Mouse (Mus musculus) limb, embryonic 12.5 days (tissue): Measurements from ENCODE around the gene Gabra4. TPM values are rescaled to one million over a fixed set of nuclear protein-coding genes. Genes with fewer than 3 reads are reported as not detected.
"Not testable (repeated sequence)": the region's sequence is repeated elsewhere in the genome, so short reads cannot be mapped to it uniquely, and the experiment has no call there.

Source experiments
- ATAC-seq: fragments of 200-750 bp; cut with Nextera tagmentation; 2 replicates; pipeline ENCODE4 v1.8.0; 2017; ENCODE audit warnings: low read depth, moderate TSS enrichment; ENCODE audit not compliant: insufficient number of reproducible peaks, insufficient read depth, low FRiP score, low TSS enrichment
- H3K27ac ChIP-seq: fragments of 300-500 bp; sonication (generic); 2 replicates; pipeline ENCODE4 v1.5.1; 2016; ENCODE audit warnings: mild to moderate bottlenecking, moderate library complexity
- H3K27me3 ChIP-seq: fragments of 300-500 bp; sonication (generic); 2 replicates; pipeline ENCODE4 v1.6.1; 2016; ENCODE audit warnings: mild to moderate bottlenecking, moderate library complexity
- H3K36me3 ChIP-seq: fragments of 300-500 bp; sonication (generic); 2 replicates; pipeline ENCODE4 v1.6.1; 2016; ENCODE audit warnings: mild to moderate bottlenecking, moderate library complexity
- H3K4me1 ChIP-seq: fragments of 300-500 bp; sonication (generic); replicated peaks from 2 replicates; pipeline ENCODE4 v1.6.1; 2016
- H3K4me2 ChIP-seq: fragments of 300-500 bp; sonication (generic); 2 replicates; pipeline ENCODE4 v1.6.1; 2016; ENCODE audit warnings: mild to moderate bottlenecking, moderate library complexity
- H3K4me3 ChIP-seq: fragments of 300-500 bp; sonication (generic); replicated peaks from 2 replicates; pipeline ENCODE4 v1.5.1; 2016; ENCODE audit warnings: mild to moderate bottlenecking
- H3K9ac ChIP-seq: fragments of 300-500 bp; sonication (generic); replicated peaks from 2 replicates; pipeline ENCODE4 v1.6.1; 2016; ENCODE audit warnings: mild to moderate bottlenecking, moderate library complexity
- H3K9me3 ChIP-seq: fragments of 300-500 bp; sonication (generic); 2 replicates; pipeline ENCODE4 v1.6.1; 2016; ENCODE audit warnings: mild to moderate bottlenecking, moderate library complexity
- WGBS: fragments of 180-500 bp; shearing (Covaris S2); methylation state at CpG from one replicate; pipeline ENCODE4 v1.1.7; 2016; 5-methylcytosine and 5-hydroxymethylcytosine counted together
- polyA plus RNA-seq: library from polyadenylated mRNA; unstranded; fragments of >200 nt; fragmentation: Nextera tagmentation; extraction: Ambion mirVana; gene quantifications from 2 replicates; pipeline ENCODE4 v1.2.1, GENCODE M21; 2016

The Gabra4 gene
- polyA plus RNA-seq, 1 experiment from 2014 or later: 4.0 TPM

GRCm38 (mm10) chr5:71616734-71617133, 41.4 kb downstream of the Gabra4 start:
- no peak overlapping the region for H3K4me2 ChIP-seq
- H3K27me3 ChIP-seq: no peaks in the 10 kb centered on the region
- H3K36me3 ChIP-seq: no peaks in the 10 kb centered on the region
- H3K4me1 ChIP-seq: no peaks in the 10 kb centered on the region
- WGBS: 66% methylated on average over 4 of the region's 4 CpGs
- no peak overlapping the region for H3K4me3 ChIP-seq
- no peak for ATAC-seq
- no peaks in the 10 kb centered on the region for H3K9me3 ChIP-seq
- H3K27ac ChIP-seq: no peak overlapping the region
- no peak overlapping the region for H3K9ac ChIP-seq

GRCm38 (mm10) chr5:71614311-71614710, 43.8 kb downstream of the Gabra4 start:
- Histone ChIP-seq H3K4me1 (no peaks in the 10 kb centered on the region), H3K4me3 (no peak overlapping the region), H3K27me3 (no peaks in the 10 kb centered on the region), H3K27ac (no peak overlapping the region), H3K4me2 (no peak overlapping the region), H3K36me3 (no peaks in the 10 kb centered on the region), H3K9me3 (no peaks in the 10 kb centered on the region), H3K9ac (no peak overlapping the region)
- no peak for ATAC-seq
- WGBS: 95% methylated on average over 1 of the region's 1 CpGs

GRCm38 (mm10) chr5:71608735-71609134, 49.4 kb downstream of the Gabra4 start:
- no peaks in the 10 kb centered on the region for H3K36me3 ChIP-seq
- H3K27ac ChIP-seq: no peak overlapping the region
- no peak overlapping the region for H3K4me3 ChIP-seq
- WGBS: 80% methylated on average over 1 of the region's 1 CpGs
- no peak overlapping the region for H3K4me2 ChIP-seq
- no peaks in the 10 kb centered on the region for H3K27me3 ChIP-seq
- no peak overlapping the region for H3K9ac ChIP-seq
- H3K9me3 ChIP-seq: no peaks in the 10 kb centered on the region
- no peak for ATAC-seq
- peaks cover 7% of the 10 kb centered on the region; the same call in 1 of the 2 replicates for H3K4me1 ChIP-seq

GRCm38 (mm10) chr5:71606907-71607306, 51.2 kb downstream of the Gabra4 start:
- H3K4me1 ChIP-seq: peaks cover 7% of the 10 kb centered on the region; the same call in 1 of the 2 replicates
- ATAC-seq: no peak
- no peak overlapping the region for H3K27ac ChIP-seq
- no peak overlapping the region for H3K4me2 ChIP-seq
- no peak overlapping the region for H3K4me3 ChIP-seq
- H3K9me3 ChIP-seq: no peaks in the 10 kb centered on the region
- WGBS: 70% methylated on average over 4 of the region's 4 CpGs
- no peaks in the 10 kb centered on the region for H3K36me3 ChIP-seq
- no peaks in the 10 kb centered on the region for H3K27me3 ChIP-seq
- no peak overlapping the region for H3K9ac ChIP-seq

- ATAC-seq: no peak
- 64% methylated on average over 8 of the region's 8 CpGs for WGBS
- Histone ChIP-seq H3K27ac (no peak overlapping the region), H3K36me3 (no peaks in the 10 kb centered on the region), H3K9me3 (no peaks in the 10 kb centered on the region), H3K4me3 (no peak overlapping the region), H3K4me1 (peaks cover 7% of the 10 kb centered on the region; the same call in 1 of the 2 replicates), H3K27me3 (no peaks in the 10 kb centered on the region), H3K4me2 (no peak overlapping the region), H3K9ac (no peak overlapping the region)
Measured at GRCm38 (mm10) chr5:71604128-71604690, 53.9 kb downstream of the Gabra4 start.

DNA sequence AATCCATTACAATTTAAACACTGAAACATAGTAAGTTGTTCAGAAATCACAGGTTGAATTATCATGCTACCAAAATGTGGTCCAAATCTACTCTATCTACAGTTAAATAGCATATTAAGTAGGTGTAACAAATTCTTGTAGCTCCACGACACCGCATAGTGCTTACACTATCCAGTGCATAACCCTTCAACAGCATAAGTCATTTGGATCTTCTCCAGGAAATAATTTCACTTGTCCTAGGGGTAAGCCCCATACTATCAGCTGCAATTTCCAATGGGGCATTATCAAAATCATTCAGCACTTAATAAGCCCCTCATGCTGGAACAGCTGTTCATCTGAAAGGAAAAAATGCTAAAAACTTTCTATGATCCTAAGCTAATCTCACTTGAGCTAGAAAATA, 62.8 kb downstream of the Gabra4 start:
- Histone ChIP-seq H3K36me3 (no peaks in the 10 kb centered on the region), H3K27ac (no peak overlapping the region), H3K4me3 (no peak overlapping the region), H3K9ac (no peak overlapping the region), H3K4me2 (no peak overlapping the region), H3K9me3 (no peaks in the 10 kb centered on the region), H3K4me1 (no peaks in the 10 kb centered on the region), H3K27me3 (no peaks in the 10 kb centered on the region)
- WGBS: 94% methylated on average over 2 of the region's 2 CpGs
- no peak for ATAC-seq

GRCm38 (mm10) chr5:71593745-71594255, 64.3 kb downstream of the Gabra4 start:
- Histone ChIP-seq H3K4me1 (no peaks in the 10 kb centered on the region), H3K36me3 (no peaks in the 10 kb centered on the region), H3K27ac (no peak overlapping the region), H3K4me2 (no peak overlapping the region), H3K27me3 (no peaks in the 10 kb centered on the region), H3K4me3 (no peak overlapping the region), H3K9ac (no peak overlapping the region), H3K9me3 (no peaks in the 10 kb centered on the region)
- ATAC-seq: no peak
- WGBS: 89% methylated on average over 2 of the region's 2 CpGs

DNA sequence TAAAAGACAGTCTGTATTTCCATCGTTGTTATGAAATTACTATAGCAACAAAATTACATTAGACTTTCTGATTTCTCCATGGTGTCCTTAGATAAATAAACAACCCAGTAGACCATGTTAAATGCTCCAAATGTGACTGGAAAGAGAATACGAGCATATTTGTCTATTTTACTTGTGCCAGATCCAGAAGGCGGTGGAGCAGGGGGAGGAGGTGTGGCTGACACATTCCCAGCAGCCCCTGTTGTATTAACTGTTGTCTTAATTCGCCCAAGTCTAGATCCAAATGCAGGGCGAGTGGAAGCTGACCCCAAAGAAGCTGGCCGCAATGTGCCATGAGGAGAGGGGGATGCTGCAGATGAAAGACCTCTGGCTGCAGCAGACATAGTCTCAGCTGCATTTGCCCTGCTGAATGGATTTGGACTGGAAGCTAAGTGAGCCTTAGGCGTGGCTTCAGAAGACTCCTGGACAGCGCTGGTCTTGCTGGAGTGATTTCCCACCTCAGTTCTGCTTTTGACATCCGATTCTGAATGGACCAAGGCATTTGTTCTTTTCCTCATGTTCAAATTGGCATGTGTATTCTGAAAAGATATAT, 86.4 kb downstream of the Gabra4 start:
- no peak for ATAC-seq
- no peaks in the 10 kb centered on the region for H3K4me1 ChIP-seq
- 84% methylated on average over 9 of the region's 9 CpGs for WGBS

DNA sequence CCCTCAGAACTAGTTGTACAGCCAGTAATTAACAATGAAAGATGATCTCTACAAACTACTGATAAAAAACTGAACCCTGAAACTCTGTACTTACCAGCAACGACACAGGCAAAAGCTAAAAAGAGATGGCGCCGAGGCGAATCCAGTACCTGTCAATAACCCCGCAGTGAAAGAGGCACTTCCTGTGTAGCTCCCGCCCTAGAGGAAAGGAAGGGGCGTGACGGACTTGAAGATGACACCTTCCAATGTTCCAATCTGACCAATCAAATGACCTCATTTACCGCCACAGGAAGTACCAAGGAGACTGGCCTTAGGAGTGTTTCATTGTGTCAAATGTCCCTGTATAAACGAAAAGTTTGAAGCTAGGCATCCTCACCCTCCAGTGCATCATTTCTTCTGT, 110.0 kb downstream of the Gabra4 start, which contains the start of gene Cox7b2:
Gene Cox7b2 (minus strand): TSS at position 127 of the 400 bp plus-strand sequence.
- no peak within 1 kb of the TSS for H3K4me2 ChIP-seq
- H3K27me3 ChIP-seq: no peaks in the 10 kb centered on the region
- H3K9ac ChIP-seq: no peak within 1 kb of the TSS
- H3K36me3 ChIP-seq: no peaks in the 10 kb centered on the region
- no peak within 1 kb of the TSS for H3K27ac ChIP-seq
- 91% methylated on average over 10 of the region's 10 CpGs for WGBS
- ATAC-seq: no peak
- no peak within 1 kb of the TSS for H3K4me3 ChIP-seq
- no peaks in the 10 kb centered on the region for H3K4me1 ChIP-seq
- 0 out of 2 replicates have a peak, but pooled peaks cover 4% of the 10 kb centered on the region for H3K9me3 ChIP-seq

More for the DNA sequence above, 86.4 kb downstream of the Gabra4 start:
- Histone ChIP-seq H3K27me3 (no peaks in the 10 kb centered on the region), H3K9me3 (peaks cover 4% of the 10 kb centered on the region; the same call in 1 of the 2 replicates), H3K36me3 (no peaks in the 10 kb centered on the region), H3K4me3 (no peak overlapping the region), H3K27ac (no peak overlapping the region), H3K9ac (no peak overlapping the region), H3K4me2 (no peak overlapping the region)

DNA sequence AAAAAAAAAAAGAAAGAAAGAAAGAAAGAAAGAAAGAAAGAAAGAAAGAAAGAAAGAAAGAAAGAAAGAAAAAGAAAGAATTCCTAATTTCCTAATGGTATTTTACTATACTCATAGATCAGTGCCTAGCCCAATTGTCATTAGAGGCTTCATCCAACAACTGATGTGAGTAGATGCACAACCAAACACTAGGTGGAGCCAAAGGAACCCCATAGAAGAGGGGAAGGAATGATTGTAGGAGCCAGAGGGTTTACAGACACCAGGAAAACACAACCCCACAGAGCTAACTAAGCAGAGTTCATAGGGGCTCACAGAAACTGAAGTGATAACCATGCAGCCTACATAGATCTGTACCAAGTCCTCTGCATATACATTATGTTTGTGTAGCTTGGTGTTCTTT, 112.6 kb downstream of the Gabra4 start:
- H3K9ac ChIP-seq: no peak overlapping the region
- no peak overlapping the region for H3K27ac ChIP-seq
- H3K4me3 ChIP-seq: no peak overlapping the region
- ATAC-seq: no peak
- H3K9me3 ChIP-seq: 0 out of 2 replicates have a peak, but pooled peaks cover 4% of the 10 kb centered on the region
- no peaks in the 10 kb centered on the region for H3K36me3 ChIP-seq
- no peaks in the 10 kb centered on the region for H3K27me3 ChIP-seq
- H3K4me1 ChIP-seq: no peaks in the 10 kb centered on the region
- no peak overlapping the region for H3K4me2 ChIP-seq

- H3K36me3 ChIP-seq, ATAC-seq, H3K27ac ChIP-seq, H3K9ac ChIP-seq, H3K9me3 ChIP-seq, H3K4me3 ChIP-seq, H3K4me2 ChIP-seq, H3K27me3 ChIP-seq, H3K4me1 ChIP-seq: not testable (repeated sequence)
- WGBS: 70% methylated on average over 11 of the region's 15 CpGs
Measured at GRCm38 (mm10) chr5:71525486-71525885, 132.6 kb downstream of the Gabra4 start.
